Mouse (Mus musculus) forebrain, embryonic 13.5 days (tissue): ENCODE measurements around the gene Uhrf1bp1. TPM values are rescaled to one million over a fixed set of nuclear protein-coding genes. Genes with fewer than 3 reads are reported as not detected.

Source experiments
- ATAC-seq: fragments of 200-750 bp; cut with Nextera tagmentation; 2 replicates; pipeline ENCODE4 v1.8.0; 2017
- H3K27ac ChIP-seq: fragments of 300-500 bp; sonication (generic); 2 replicates; pipeline ENCODE4 v1.5.1; 2015; ENCODE audit warnings: inconsistent platforms, mild to moderate bottlenecking, moderate library complexity
- H3K27me3 ChIP-seq: fragments of 300-500 bp; sonication (generic); 2 replicates; pipeline ENCODE4 v1.6.1; 2015; ENCODE audit warnings: mild to moderate bottlenecking, inconsistent platforms
- H3K36me3 ChIP-seq: fragments of 300-500 bp; sonication (generic); 2 replicates; pipeline ENCODE4 v1.6.1; 2015; ENCODE audit warnings: mild to moderate bottlenecking, inconsistent platforms; ENCODE audit not compliant: poor library complexity, severe bottlenecking
- H3K4me1 ChIP-seq: fragments of 300-500 bp; sonication (generic); 2 replicates; pipeline ENCODE4 v1.6.1; 2015; ENCODE audit warnings: inconsistent platforms
- H3K4me2 ChIP-seq: fragments of 300-500 bp; sonication (generic); 2 replicates; pipeline ENCODE4 v1.6.1; 2015; ENCODE audit warnings: inconsistent platforms, mild to moderate bottlenecking, moderate library complexity
- H3K4me3 ChIP-seq: fragments of 300-500 bp; sonication (generic); 2 replicates; pipeline ENCODE4 v1.5.1; 2015; ENCODE audit warnings: mild to moderate bottlenecking, inconsistent platforms
- H3K9ac ChIP-seq: fragments of 300-500 bp; sonication (generic); 2 replicates; pipeline ENCODE4 v1.6.1; 2015; ENCODE audit warnings: mild to moderate bottlenecking, inconsistent platforms
- H3K9me3 ChIP-seq: fragments of 300-500 bp; sonication (generic); replicated peaks from 2 replicates; pipeline ENCODE4 v1.6.1; 2016; ENCODE audit warnings: inconsistent platforms
- WGBS: fragments of 180-500 bp; shearing (Covaris S2); methylation state at CpG from one replicate; pipeline ENCODE4 v1.1.7; 2015; 5-methylcytosine and 5-hydroxymethylcytosine counted together
- polyA plus RNA-seq: library from polyadenylated mRNA; unstranded; fragments of >200 nt; fragmentation: Nextera tagmentation; extraction: Ambion mirVana; gene quantifications from 2 replicates; pipeline ENCODE4 v1.2.1, GENCODE M21; 2015

Uhrf1bp1 gene
- polyA plus RNA-seq, 1 experiment from 2014 or later, result 4.7 TPM

- no peak overlapping the region for H3K4me3 ChIP-seq
- ATAC-seq, result no peak
- no peaks in the 10 kb centered on the region for H3K9me3 ChIP-seq
- H3K4me1 ChIP-seq, result peaks cover 16% of the 10 kb centered on the region
- no peak overlapping the region for H3K9ac ChIP-seq
- no peak overlapping the region for H3K4me2 ChIP-seq
- H3K36me3 ChIP-seq, result no peaks in the 10 kb centered on the region
- WGBS, result 89% methylated on average over 4 of the region's 4 CpGs
- no peaks in the 10 kb centered on the region for H3K27me3 ChIP-seq
- H3K27ac ChIP-seq, result no peak overlapping the region
These were observed 68.8 kb downstream of the Uhrf1bp1 start for GRCm38 (mm10) chr17:27925054-27925453.

GRCm38 (mm10) chr17:27925504-27925903 lies 69.3 kb downstream of the Uhrf1bp1 start:
- Histone ChIP-seq H3K27me3 (no peaks in the 10 kb centered on the region), H3K4me2 (no peak overlapping the region), H3K36me3 (no peaks in the 10 kb centered on the region), H3K9me3 (no peaks in the 10 kb centered on the region), H3K4me1 (peaks cover 16% of the 10 kb centered on the region), H3K4me3 (no peak overlapping the region), H3K9ac (no peak overlapping the region), H3K27ac (no peak overlapping the region)
- 80% methylated on average over 7 of the region's 7 CpGs for WGBS
- no peak for ATAC-seq

- Histone ChIP-seq H3K27me3 (no peaks in the 10 kb centered on the region), H3K4me1 (0 out of 2 replicates have a peak, but pooled peaks cover 5% of the 10 kb centered on the region), H3K4me2 (no peak overlapping the region), H3K36me3 (0 out of 2 replicates have a peak, but pooled peaks cover 6% of the 10 kb centered on the region), H3K9ac (no peak overlapping the region), H3K4me3 (no peak overlapping the region), H3K9me3 (no peaks in the 10 kb centered on the region), H3K27ac (no peak overlapping the region)
- no peak for ATAC-seq
- 90% methylated on average over 5 of the region's 5 CpGs for WGBS
These were observed 74.0 kb downstream of the Uhrf1bp1 start for GRCm38 (mm10) chr17:27930291-27930690.

- Histone ChIP-seq H3K27ac (no peak overlapping the region), H3K36me3 (0 out of 2 replicates have a peak, but pooled peaks cover 6% of the 10 kb centered on the region), H3K4me3 (no peak overlapping the region), H3K9me3 (no peaks in the 10 kb centered on the region), H3K27me3 (no peaks in the 10 kb centered on the region), H3K4me2 (no peak overlapping the region), H3K9ac (no peak overlapping the region), H3K4me1 (peaks cover 2% of the 10 kb centered on the region; the same call in 1 of the 2 replicates)
- WGBS, result 90% methylated on average over 4 of the region's 4 CpGs
- ATAC-seq, result no peak
These were observed 75.6 kb downstream of the Uhrf1bp1 start for GRCm38 (mm10) chr17:27931826-27932225.

- H3K4me1 ChIP-seq, result peaks cover 11% of the 10 kb centered on the region
- 91% methylated on average over 10 of the region's 10 CpGs for WGBS
- ATAC-seq, result no peak
- no peak overlapping the region for H3K27ac ChIP-seq
- H3K9ac ChIP-seq, result no peak overlapping the region
- no peak overlapping the region for H3K4me2 ChIP-seq
- H3K4me3 ChIP-seq, result no peak overlapping the region
- no peaks in the 10 kb centered on the region for H3K9me3 ChIP-seq
- 0 out of 2 replicates have a peak, but pooled peaks cover 6% of the 10 kb centered on the region for H3K36me3 ChIP-seq
- H3K27me3 ChIP-seq, result no peaks in the 10 kb centered on the region
These were observed 78.1 kb downstream of the Uhrf1bp1 start for GRCm38 (mm10) chr17:27934136-27934910.

GRCm38 (mm10) chr17:27935091-27935490 lies 78.8 kb downstream of the Uhrf1bp1 start:
- WGBS, result 92% methylated on average over 3 of the region's 3 CpGs
- ATAC-seq, result no peak
- Histone ChIP-seq H3K4me1 (peaks cover 13% of the 10 kb centered on the region), H3K9ac (no peak overlapping the region), H3K4me3 (no peak overlapping the region), H3K4me2 (no peak overlapping the region), H3K27ac (no peak overlapping the region), H3K9me3 (no peaks in the 10 kb centered on the region), H3K36me3 (0 out of 2 replicates have a peak, but pooled peaks cover 6% of the 10 kb centered on the region), H3K27me3 (no peaks in the 10 kb centered on the region)

GRCm38 (mm10) chr17:27937054-27937615 lies 80.9 kb downstream of the Uhrf1bp1 start:
- H3K36me3 ChIP-seq, result 0 out of 2 replicates have a peak, but pooled peaks cover 6% of the 10 kb centered on the region
- H3K27me3 ChIP-seq, result no peaks in the 10 kb centered on the region
- no peaks in the 10 kb centered on the region for H3K9me3 ChIP-seq
- H3K4me2 ChIP-seq, result no peak overlapping the region
- no peak overlapping the region for H3K9ac ChIP-seq
- WGBS, result 87% methylated on average over 4 of the region's 4 CpGs
- no peak for ATAC-seq
- H3K27ac ChIP-seq, result 0 out of 2 replicates have a peak overlapping the region, but pooled peaks have one; percentile 10
- peaks cover 22% of the 10 kb centered on the region for H3K4me1 ChIP-seq
- H3K4me3 ChIP-seq, result no peak overlapping the region

GRCm38 (mm10) chr17:27938121-27938754 lies 82.0 kb downstream of the Uhrf1bp1 start:
- no peak overlapping the region for H3K4me2 ChIP-seq
- no peaks in the 10 kb centered on the region for H3K9me3 ChIP-seq
- H3K27me3 ChIP-seq, result no peaks in the 10 kb centered on the region
- H3K36me3 ChIP-seq, result 0 out of 2 replicates have a peak, but pooled peaks cover 6% of the 10 kb centered on the region
- H3K4me1 ChIP-seq, result peaks cover 22% of the 10 kb centered on the region
- H3K27ac ChIP-seq, result no peak overlapping the region
- no peak overlapping the region for H3K9ac ChIP-seq
- ATAC-seq, result no peak
- WGBS, result 84% methylated on average over 12 of the region's 12 CpGs
- no peak overlapping the region for H3K4me3 ChIP-seq

- Histone ChIP-seq H3K4me1 (peaks cover 22% of the 10 kb centered on the region), H3K27me3 (no peaks in the 10 kb centered on the region)
- WGBS, result 80% methylated on average over 5 of the region's 5 CpGs
These were observed 82.8 kb downstream of the Uhrf1bp1 start for GRCm38 (mm10) chr17:27939028-27939427.

GRCm38 (mm10) chr17:27940352-27940751 lies 84.1 kb downstream of the Uhrf1bp1 start:
- no peaks in the 10 kb centered on the region for H3K9me3 ChIP-seq
- WGBS, result 72% methylated on average over 4 of the region's 4 CpGs
- no peak overlapping the region for H3K4me3 ChIP-seq
- H3K36me3 ChIP-seq, result no peaks in the 10 kb centered on the region
- H3K27me3 ChIP-seq, result no peaks in the 10 kb centered on the region
- H3K9ac ChIP-seq, result no peak overlapping the region
- peaks cover 27% of the 10 kb centered on the region for H3K4me1 ChIP-seq
- no peak for ATAC-seq
- no peak overlapping the region for H3K27ac ChIP-seq
- H3K4me2 ChIP-seq, result no peak overlapping the region

More at GRCm38 (mm10) chr17:27939028-27939427, 82.8 kb downstream of the Uhrf1bp1 start:
- H3K4me3 ChIP-seq, result no peak overlapping the region
- H3K4me2 ChIP-seq, result no peak overlapping the region
- H3K27ac ChIP-seq, result no peak overlapping the region
- no peak for ATAC-seq
- no peak overlapping the region for H3K9ac ChIP-seq
- H3K9me3 ChIP-seq, result no peaks in the 10 kb centered on the region
- 0 out of 2 replicates have a peak, but pooled peaks cover 6% of the 10 kb centered on the region for H3K36me3 ChIP-seq

GRCm38 (mm10) chr17:27941178-27941577 lies 84.9 kb downstream of the Uhrf1bp1 start:
- H3K4me3 ChIP-seq, result no peak overlapping the region
- H3K4me2 ChIP-seq, result no peak overlapping the region
- H3K4me1 ChIP-seq, result peaks cover 35% of the 10 kb centered on the region
- no peaks in the 10 kb centered on the region for H3K27me3 ChIP-seq
- no peak overlapping the region for H3K27ac ChIP-seq
- H3K9ac ChIP-seq, result no peak overlapping the region
- ATAC-seq, result no peak
- H3K36me3 ChIP-seq, result no peaks in the 10 kb centered on the region
- H3K9me3 ChIP-seq, result no peaks in the 10 kb centered on the region
- 80% methylated on average over 5 of the region's 5 CpGs for WGBS

- Histone ChIP-seq H3K4me2 (no peak overlapping the region), H3K4me1 (peaks cover 40% of the 10 kb centered on the region), H3K4me3 (no peak overlapping the region), H3K9ac (0 out of 2 replicates have a peak overlapping the region, but pooled peaks have one; percentile 8), H3K27ac (no peak overlapping the region), H3K9me3 (no peaks in the 10 kb centered on the region), H3K27me3 (no peaks in the 10 kb centered on the region), H3K36me3 (no peaks in the 10 kb centered on the region)
- ATAC-seq, result no peak
- WGBS, result 74% methylated on average over 2 of the region's 2 CpGs
These were observed 85.5 kb downstream of the Uhrf1bp1 start for GRCm38 (mm10) chr17:27941698-27942097.
